Comparison of ENCODE assay signal across 13 mouse cellular contexts in genomic region chr9:120158047-120158446, GRCm38 (mm10). TPM values are rescaled to one million over a fixed set of nuclear protein-coding genes. Genes with fewer than 3 reads are reported as not detected.
DNase-seq lines count a peak whose midpoint lies in the region; ATAC-seq and TF ChIP-seq lines count a peak whose summit lies in the region.
"Had no signal": no experiment of that assay in that cellular context is flagged by ENCODE, and none has a peak within 500 bp of the region (broad histone marks: within the 10 kb centered on the region; RNA-seq: fewer than 3 reads in every experiment).

No protein-coding gene starts in this region.

- H3K27ac ChIP-seq in lung, postnatal 0 days (ENCODE audit: low read length): no peak overlapping the region
- no peak overlapping the region for H3K27ac ChIP-seq in embryonic facial prominence, embryonic 14.5 days (replicated peaks; ENCODE audit: low read depth, low read length)
- H3K27ac ChIP-seq in liver, embryonic 11.5 days (ENCODE audit: low read depth, low read length): no peak overlapping the region
- no peak overlapping the region for H3K27ac ChIP-seq in stomach, embryonic 14.5 days (ENCODE audit: low read length)
- H3K27ac ChIP-seq in forebrain, embryonic 15.5 days (replicated peaks): no peak overlapping the region

- 20% methylated on average over 4 of the region's 4 CpGs for WGBS in lung, postnatal 0 days
- WGBS in embryonic facial prominence, embryonic 14.5 days: 34% methylated on average over 4 of the region's 4 CpGs
- WGBS in liver, embryonic 11.5 days: 33% methylated on average over 4 of the region's 4 CpGs
- 27% methylated on average over 4 of the region's 4 CpGs for WGBS in stomach, embryonic 14.5 days
- WGBS in forebrain, embryonic 15.5 days: 55% methylated on average over 4 of the region's 4 CpGs

- H3K4me3 ChIP-seq in lung, postnatal 0 days (ENCODE audit: low read depth, low read length): no peak overlapping the region
- H3K4me3 ChIP-seq in embryonic facial prominence, embryonic 14.5 days (ENCODE audit: low read depth, low read length): no peak overlapping the region
- no peak overlapping the region for H3K4me3 ChIP-seq in liver, embryonic 11.5 days (ENCODE audit: low read depth, low read length)
- no peak overlapping the region for H3K4me3 ChIP-seq in stomach, embryonic 14.5 days (ENCODE audit: low read depth, low read length)
- H3K4me3 ChIP-seq in forebrain, embryonic 15.5 days: no peak overlapping the region
- H3K4me3 ChIP-seq: erythroblast, embryonic 14.5 days had no signal

- no peak overlapping the region for H3K4me2 ChIP-seq in lung, postnatal 0 days (replicated peaks; ENCODE audit: low read depth, low read length)
- H3K4me2 ChIP-seq in embryonic facial prominence, embryonic 14.5 days (ENCODE audit: low read depth, low read length): no peak overlapping the region
- H3K4me2 ChIP-seq in liver, embryonic 11.5 days: no peak overlapping the region
- H3K4me2 ChIP-seq in stomach, embryonic 14.5 days (replicated peaks; ENCODE audit: low read depth, low read length): no peak overlapping the region
- no peak overlapping the region for H3K4me2 ChIP-seq in forebrain, embryonic 15.5 days (replicated peaks)
- H3K4me2 ChIP-seq: lung, embryonic 14.5 days had no signal

- H3K9ac ChIP-seq in lung, postnatal 0 days (replicated peaks; ENCODE audit: low read depth): no peak overlapping the region
- H3K9ac ChIP-seq in embryonic facial prominence, embryonic 14.5 days (ENCODE audit: low read depth, low read length): no peak overlapping the region
- H3K9ac ChIP-seq in liver, embryonic 11.5 days (ENCODE audit: low read depth, low read length): no peak overlapping the region
- H3K9ac ChIP-seq in stomach, embryonic 14.5 days (replicated peaks; ENCODE audit: low read depth, low read length): no peak overlapping the region
- no peak overlapping the region for H3K9ac ChIP-seq in forebrain, embryonic 15.5 days (replicated peaks)
- H3K9ac ChIP-seq: lung, embryonic 14.5 days had no signal

- H3K9me3 ChIP-seq in lung, postnatal 0 days (ENCODE audit: low read length): no peaks in the 10 kb centered on the region
- H3K9me3 ChIP-seq in embryonic facial prominence, embryonic 14.5 days (ENCODE audit: control insufficient read depth, low read length): no peaks in the 10 kb centered on the region
- H3K9me3 ChIP-seq in liver, embryonic 11.5 days (ENCODE audit: control insufficient read depth, low read length): no peaks in the 10 kb centered on the region
- H3K9me3 ChIP-seq in stomach, embryonic 14.5 days (ENCODE audit: control insufficient read depth, low read depth, low read length): no peaks in the 10 kb centered on the region
- no peaks in the 10 kb centered on the region for H3K9me3 ChIP-seq in forebrain, embryonic 15.5 days

- peak; percentile 53; the same call in 1 of the 2 replicates for ATAC-seq in lung, postnatal 0 days
- ATAC-seq in embryonic facial prominence, embryonic 14.5 days (ENCODE audit: low read depth): peak; percentile 62; the same call in 1 of the 2 replicates
- ATAC-seq in liver, embryonic 11.5 days (replicated peaks; ENCODE audit: low FRiP score): peak; percentile 68; the same call in 1 of the 2 replicates
- peak; percentile 71; the same call in 1 of the 2 replicates for ATAC-seq in stomach, embryonic 14.5 days (ENCODE audit: insufficient number of reproducible peaks, insufficient read depth, low FRiP score, low read depth)
- ATAC-seq in forebrain, embryonic 15.5 days (replicated peaks): no peak
- ATAC-seq: inflammation-experienced regulatory T-cells, adult 6 months had no signal

- no peaks in the 10 kb centered on the region for H3K4me1 ChIP-seq in lung, postnatal 0 days (ENCODE audit: insufficient read depth, low read depth, low read length)
- no peaks in the 10 kb centered on the region for H3K4me1 ChIP-seq in embryonic facial prominence, embryonic 14.5 days (ENCODE audit: control insufficient read depth, insufficient read depth, low read length)
- H3K4me1 ChIP-seq in liver, embryonic 11.5 days (replicated peaks; ENCODE audit: control insufficient read depth, insufficient read depth, low read length): 0 out of 2 replicates have a peak, but pooled peaks cover 4% of the 10 kb centered on the region
- no peaks in the 10 kb centered on the region for H3K4me1 ChIP-seq in stomach, embryonic 14.5 days (ENCODE audit: control insufficient read depth, insufficient read depth, low read length)
- H3K4me1 ChIP-seq in forebrain, embryonic 15.5 days: no peaks in the 10 kb centered on the region

- no peaks in the 10 kb centered on the region for H3K27me3 ChIP-seq in lung, postnatal 0 days (replicated peaks; ENCODE audit: insufficient read depth, low read length)
- no peaks in the 10 kb centered on the region for H3K27me3 ChIP-seq in embryonic facial prominence, embryonic 14.5 days (replicated peaks; ENCODE audit: control insufficient read depth, insufficient read depth, low read length)
- H3K27me3 ChIP-seq in liver, embryonic 11.5 days (replicated peaks; ENCODE audit: control insufficient read depth, insufficient read depth, low read length): no peaks in the 10 kb centered on the region
- H3K27me3 ChIP-seq in stomach, embryonic 14.5 days (ENCODE audit: control insufficient read depth, insufficient read depth, low read length): no peaks in the 10 kb centered on the region
- no peaks in the 10 kb centered on the region for H3K27me3 ChIP-seq in forebrain, embryonic 15.5 days

- DNase-seq in lung, postnatal 0 days (ENCODE audit: low spot score): no peak
- DNase-seq in lung, postnatal 25 days (ENCODE audit: low spot score): no peak
- DNase-seq in embryonic facial prominence, embryonic 14.5 days (ENCODE audit: low spot score): no peak
- DNase-seq in liver, embryonic 11.5 days (ENCODE audit: low spot score): no peak
- DNase-seq in urinary bladder, adult 2 months (ENCODE audit: low spot score): no peak
- DNase-seq: adrenal gland, postnatal 10 days; lung, embryonic 14.5 days; right cerebral cortex, postnatal 14 days; thymus, postnatal 25 days had no signal

- TF ChIP-seq CTCF in lung, postnatal 0 days (IDR thresholded peaks at IDR 0.05): no peak

- TF ChIP-seq EP300 in lung, postnatal 0 days (IDR thresholded peaks at IDR 0.05): no peak

- no peaks in the 10 kb centered on the region for H3K36me3 ChIP-seq in lung, postnatal 0 days (ENCODE audit: insufficient read depth, low read length)
- H3K36me3 ChIP-seq in embryonic facial prominence, embryonic 14.5 days (ENCODE audit: control insufficient read depth, insufficient read depth, low read length): no peaks in the 10 kb centered on the region
- H3K36me3 ChIP-seq in liver, embryonic 11.5 days (ENCODE audit: control insufficient read depth, insufficient read depth, low read length): no peaks in the 10 kb centered on the region
- H3K36me3 ChIP-seq in stomach, embryonic 14.5 days (ENCODE audit: control insufficient read depth, insufficient read depth, low read length): no peaks in the 10 kb centered on the region
- H3K36me3 ChIP-seq in forebrain, embryonic 15.5 days: no peaks in the 10 kb centered on the region

RNA-seq across cellular contexts. Expression of gene Mobp, which starts 8.5 kb away (rescaled TPM):
- not detected in 2 replicates for polyA plus RNA-seq in lung, postnatal 0 days (2015; fragmentation: Nextera tagmentation; extraction: Ambion mirVana)
- polyA plus RNA-seq in embryonic facial prominence, embryonic 14.5 days (2014; fragmentation: Nextera tagmentation; extraction: Ambion mirVana): 0.08 TPM in 1 of 2 replicates, not detected in the other
- polyA plus RNA-seq in liver, embryonic 11.5 days (2014; fragmentation: Nextera tagmentation; extraction: Ambion mirVana): not detected in 2 replicates
- not detected in 2 replicates for polyA plus RNA-seq in stomach, embryonic 14.5 days (2014; fragmentation: Nextera tagmentation; extraction: Ambion mirVana)
- 0.17 TPM in 1 of 2 replicates, not detected in the other for polyA plus RNA-seq in forebrain, embryonic 15.5 days (2015; fragmentation: Nextera tagmentation; extraction: Ambion mirVana)
- 0.85 and 1.2 TPM in 2 replicates for polyA plus RNA-seq in urinary bladder, adult 2 months (2012; rRNA removed)
- polyA plus RNA-seq: erythroblast, embryonic 14.5 days; lung, embryonic 14.5 days had no signal

RNA-seq across cellular contexts. Expression of gene Rpsa, which starts 30.6 kb away (rescaled TPM):
- polyA plus RNA-seq in lung, postnatal 0 days (2015; fragmentation: Nextera tagmentation; extraction: Ambion mirVana): 616 and 675 TPM in 2 replicates
- polyA plus RNA-seq in embryonic facial prominence, embryonic 14.5 days (2014; fragmentation: Nextera tagmentation; extraction: Ambion mirVana): 1,998 and 2,049 TPM in 2 replicates
- polyA plus RNA-seq in liver, embryonic 11.5 days (2014; fragmentation: Nextera tagmentation; extraction: Ambion mirVana): 1,895 and 1,977 TPM in 2 replicates
- 1,874 and 2,010 TPM in 2 replicates for polyA plus RNA-seq in stomach, embryonic 14.5 days (2014; fragmentation: Nextera tagmentation; extraction: Ambion mirVana)
- 997 and 1,035 TPM in 2 replicates for polyA plus RNA-seq in forebrain, embryonic 15.5 days (2015; fragmentation: Nextera tagmentation; extraction: Ambion mirVana)
- polyA plus RNA-seq in urinary bladder, adult 2 months (2012; rRNA removed): 1,805 and 1,865 TPM in 2 replicates

RNA-seq across cellular contexts. Expression of gene Slc25a38, which starts 47.9 kb away (rescaled TPM):
- 20.0 and 20.9 TPM in 2 replicates for polyA plus RNA-seq in lung, postnatal 0 days (2015; fragmentation: Nextera tagmentation; extraction: Ambion mirVana)
- 23.6 and 23.8 TPM in 2 replicates for polyA plus RNA-seq in embryonic facial prominence, embryonic 14.5 days (2014; fragmentation: Nextera tagmentation; extraction: Ambion mirVana)
- polyA plus RNA-seq in liver, embryonic 11.5 days (2014; fragmentation: Nextera tagmentation; extraction: Ambion mirVana): 138 and 147 TPM in 2 replicates
- polyA plus RNA-seq in stomach, embryonic 14.5 days (2014; fragmentation: Nextera tagmentation; extraction: Ambion mirVana): 25.9 and 31.0 TPM in 2 replicates
- polyA plus RNA-seq in forebrain, embryonic 15.5 days (2015; fragmentation: Nextera tagmentation; extraction: Ambion mirVana): 37.4 and 37.9 TPM in 2 replicates
- 23.8 and 25.0 TPM in 2 replicates for polyA plus RNA-seq in urinary bladder, adult 2 months (2012; rRNA removed)
